Mouse (Mus musculus): Measurements from ENCODE around the gene Gm10073. TPM values are rescaled to one million over a fixed set of nuclear protein-coding genes. Genes with fewer than 3 reads are reported as not detected.

Gm10073 gene
- total RNA-seq, 1 experiment, result 86.5 TPM

DNA sequence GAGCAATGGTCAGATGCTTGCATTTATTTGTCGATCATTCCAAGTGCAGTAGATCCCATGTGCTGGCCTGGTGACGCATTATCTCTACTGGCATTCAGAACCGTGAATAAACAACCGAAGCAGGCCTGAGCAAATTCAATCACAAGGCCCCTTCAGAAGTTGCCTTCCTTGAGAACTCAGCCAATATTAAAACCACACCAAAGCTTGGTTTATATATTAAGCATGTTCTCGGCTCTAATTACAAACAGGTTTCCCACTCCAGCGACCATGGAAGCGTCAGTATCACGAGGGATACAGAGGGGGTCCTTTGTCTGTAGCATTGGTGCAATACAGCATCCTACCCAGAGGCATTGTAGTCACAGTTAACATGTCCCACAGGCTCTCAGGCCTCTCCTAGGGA lies 30.2 kb downstream of the Gm10073 start:
- Histone ChIP-seq H3K36me3 (ENCODE audit: control insufficient read depth, insufficient read depth, low read length, poor library complexity, severe bottlenecking) (peaks cover 41% of the 10 kb centered on the region; the same call in 1 of the 2 replicates), H3K27ac (ENCODE audit: insufficient read depth, low read depth, low read length, poor library complexity, severe bottlenecking) (no peak overlapping the region), H3K9me3 (ENCODE audit: control insufficient read depth, insufficient read depth, low read depth, low read length) (no peaks in the 10 kb centered on the region), H3K9ac (ENCODE audit: insufficient read depth, low read depth, low read length, poor library complexity, severe bottlenecking) (no peak overlapping the region), H3K4me1 (ENCODE audit: control insufficient read depth in 2 of 2, insufficient read depth in 2 of 2, low read length in 2 of 2, poor library complexity in 1 of 2) (peaks cover 0 to 8% of the 10 kb centered on the region in 2 experiments; a peak in 2 of 4 replicates), H3K4me3 (ENCODE audit: insufficient read depth in 1 of 2, low read depth in 1 of 2, low read length in 2 of 2, poor library complexity in 1 of 2, severe bottlenecking in 1 of 2) (no peak overlapping the region)
- TF ChIP-seq MAFK (IDR thresholded peaks at IDR 0.05; ENCODE audit: insufficient read depth, low read depth, low read length) (no peak), CHD2 (IDR thresholded peaks at IDR 0.05; ENCODE audit: low read depth, low read length) (no peak), ZC3H11A (IDR thresholded peaks at IDR 0.05; ENCODE audit: borderline replicate concordance, low read depth, low read length) (no peak), ZNF384 (IDR thresholded peaks at IDR 0.05; ENCODE audit: low read depth, low read length) (no peak), HCFC1 (IDR thresholded peaks at IDR 0.05; ENCODE audit: borderline replicate concordance, insufficient read depth, low read length) (no peak)
- DNase-seq (ENCODE audit: low read depth, low spot score), result no peak
- in situ Hi-C loops (cut with MboI; ENCODE audit: low sequenced_read_pairs in 2 of 2, unreplicated experiment in 2 of 2), result loop anchor here in 1 of 2 experiments (25.0 kb wide), 1 partner anchor 131 kb away; the partner anchor contains the start of gene Zfp90

DNA sequence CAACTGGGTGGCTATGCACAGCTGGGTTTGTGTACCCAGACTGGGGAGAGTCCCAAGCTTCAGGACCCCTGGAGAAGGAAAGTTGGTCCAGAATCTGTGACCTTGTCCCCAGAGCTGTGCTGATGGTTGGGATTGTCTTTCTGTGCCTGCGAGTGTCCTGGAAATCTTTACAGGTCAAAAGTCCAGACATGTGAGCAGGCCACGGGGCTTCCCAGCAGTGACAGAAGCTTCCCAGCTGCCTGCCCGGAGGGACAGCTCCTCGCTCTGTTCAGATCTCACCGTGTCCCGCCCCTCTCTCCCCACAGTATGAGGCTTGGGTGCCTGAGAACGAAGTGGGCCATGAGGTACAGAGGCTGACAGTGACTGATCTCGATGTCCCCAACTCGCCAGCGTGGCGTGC lies 32.3 kb downstream of the Gm10073 start:
- Histone ChIP-seq H3K9me3 (ENCODE audit: control insufficient read depth, insufficient read depth, low read depth, low read length) (no peaks in the 10 kb centered on the region), H3K27ac (ENCODE audit: insufficient read depth, low read depth, low read length, poor library complexity, severe bottlenecking) (no peak overlapping the region), H3K4me1 (ENCODE audit: control insufficient read depth in 2 of 2, insufficient read depth in 2 of 2, low read length in 2 of 2, poor library complexity in 1 of 2) (peaks cover 0 to 8% of the 10 kb centered on the region in 2 experiments; a peak in 2 of 4 replicates), H3K4me3 (ENCODE audit: insufficient read depth in 1 of 2, low read depth in 1 of 2, low read length in 2 of 2, poor library complexity in 1 of 2, severe bottlenecking in 1 of 2) (no peak overlapping the region), H3K9ac (ENCODE audit: insufficient read depth, low read depth, low read length, poor library complexity, severe bottlenecking) (no peak overlapping the region), H3K36me3 (ENCODE audit: control insufficient read depth, insufficient read depth, low read length, poor library complexity, severe bottlenecking) (peaks cover 43% of the 10 kb centered on the region; the same call in 1 of the 2 replicates)
- TF ChIP-seq ZC3H11A (IDR thresholded peaks at IDR 0.05; ENCODE audit: borderline replicate concordance, low read depth, low read length) (no peak), ZNF384 (IDR thresholded peaks at IDR 0.05; ENCODE audit: low read depth, low read length) (no peak), MAFK (IDR thresholded peaks at IDR 0.05; ENCODE audit: insufficient read depth, low read depth, low read length) (no peak), CHD2 (IDR thresholded peaks at IDR 0.05; ENCODE audit: low read depth, low read length) (no peak), HCFC1 (IDR thresholded peaks at IDR 0.05; ENCODE audit: borderline replicate concordance, insufficient read depth, low read length) (no peak)
- DNase-seq (ENCODE audit: low read depth, low spot score), result no peak
- in situ Hi-C loops (cut with MboI; ENCODE audit: low sequenced_read_pairs in 2 of 2, unreplicated experiment in 2 of 2), result loop anchor here in 1 of 2 experiments (25.0 kb wide), 1 partner anchor 129 kb away; the partner anchor contains the start of gene Zfp90

DNA sequence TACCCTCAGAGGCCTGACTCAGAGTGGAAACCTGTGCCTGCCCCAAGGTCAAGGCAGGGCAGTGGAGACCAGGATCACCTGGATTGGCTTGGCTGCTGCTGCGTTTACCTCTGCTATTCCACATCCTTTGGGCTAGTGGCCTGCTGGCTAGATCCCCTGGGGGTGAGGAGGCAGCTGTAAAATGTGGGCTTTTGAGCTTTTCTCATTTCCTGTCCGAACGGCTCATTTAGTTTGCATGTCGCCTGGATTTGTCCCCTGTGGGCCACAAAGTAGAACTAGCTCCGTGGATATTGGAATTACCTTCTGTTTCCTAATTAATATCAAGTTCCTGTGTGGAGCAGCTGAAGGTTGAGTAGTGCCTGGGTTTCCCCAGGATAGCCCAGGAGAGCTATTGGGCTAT lies 34.1 kb downstream of the Gm10073 start:
- H3K9me3 ChIP-seq (ENCODE audit: control insufficient read depth, insufficient read depth, low read depth, low read length), result no peaks in the 10 kb centered on the region
- H3K36me3 ChIP-seq (ENCODE audit: control insufficient read depth, insufficient read depth, low read length, poor library complexity, severe bottlenecking), result peaks cover 37% of the 10 kb centered on the region; the same call in 1 of the 2 replicates
- H3K4me3 ChIP-seq (ENCODE audit: insufficient read depth in 1 of 2, low read depth in 1 of 2, low read length in 2 of 2, poor library complexity in 1 of 2, severe bottlenecking in 1 of 2), result no peak overlapping the region
- TF ChIP-seq CHD2 (IDR thresholded peaks at IDR 0.05; ENCODE audit: low read depth, low read length) (no peak), ZNF384 (IDR thresholded peaks at IDR 0.05; ENCODE audit: low read depth, low read length) (no peak), HCFC1 (IDR thresholded peaks at IDR 0.05; ENCODE audit: borderline replicate concordance, insufficient read depth, low read length) (no peak)
- in situ Hi-C loops (cut with MboI; ENCODE audit: low sequenced_read_pairs in 2 of 2, unreplicated experiment in 2 of 2), result loop anchor here in 1 of 2 experiments (25.0 kb wide), 1 partner anchor 127 kb away; the partner anchor contains the start of gene Zfp90
- no peak overlapping the region for H3K27ac ChIP-seq (ENCODE audit: insufficient read depth, low read depth, low read length, poor library complexity, severe bottlenecking)
- H3K4me1 ChIP-seq (ENCODE audit: control insufficient read depth in 2 of 2, insufficient read depth in 2 of 2, low read length in 2 of 2, poor library complexity in 1 of 2), result peaks cover 0 to 8% of the 10 kb centered on the region in 2 experiments; a peak in 2 of 4 replicates
- H3K9ac ChIP-seq (ENCODE audit: insufficient read depth, low read depth, low read length, poor library complexity, severe bottlenecking), result no peak overlapping the region
- DNase-seq (ENCODE audit: low read depth, low spot score), result no peak

DNA sequence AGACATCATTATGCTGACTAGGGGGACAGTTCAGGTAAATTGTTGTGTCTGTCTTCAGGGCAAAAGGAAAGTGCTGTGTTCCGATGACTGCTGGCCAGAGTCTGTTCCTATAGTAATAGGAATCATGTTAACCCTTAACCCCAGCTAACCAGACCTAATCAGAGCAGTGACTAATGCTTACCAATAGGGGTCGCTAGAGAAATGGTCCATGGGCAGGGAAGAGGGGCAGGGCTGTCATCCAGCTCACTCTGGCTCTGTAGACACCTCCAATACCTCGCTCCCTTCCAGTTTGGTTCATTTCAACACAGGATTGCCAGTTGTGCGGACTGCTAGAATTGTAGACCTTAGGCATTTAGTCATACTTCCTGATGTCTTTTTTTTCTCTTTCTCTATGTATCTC lies 37.8 kb downstream of the Gm10073 start:
- Histone ChIP-seq H3K36me3 (ENCODE audit: control insufficient read depth, insufficient read depth, low read length, poor library complexity, severe bottlenecking) (peaks cover 21% of the 10 kb centered on the region; the same call in 1 of the 2 replicates), H3K9me3 (ENCODE audit: control insufficient read depth, insufficient read depth, low read depth, low read length) (no peaks in the 10 kb centered on the region), H3K4me1 (ENCODE audit: control insufficient read depth in 2 of 2, insufficient read depth in 2 of 2, low read length in 2 of 2, poor library complexity in 1 of 2) (peaks cover 0 to 4% of the 10 kb centered on the region in 2 experiments; a peak in 2 of 4 replicates), H3K27ac (ENCODE audit: insufficient read depth, low read depth, low read length, poor library complexity, severe bottlenecking) (no peak overlapping the region), H3K4me3 (ENCODE audit: insufficient read depth in 1 of 2, low read depth in 1 of 2, low read length in 2 of 2, poor library complexity in 1 of 2, severe bottlenecking in 1 of 2) (no peak overlapping the region), H3K9ac (ENCODE audit: insufficient read depth, low read depth, low read length, poor library complexity, severe bottlenecking) (no peak overlapping the region)
- in situ Hi-C loops (cut with MboI; ENCODE audit: low sequenced_read_pairs in 2 of 2, unreplicated experiment in 2 of 2), result loop anchor here in 1 of 2 experiments (25.0 kb wide), 1 partner anchor 123 kb away; the partner anchor contains the start of gene Zfp90
- TF ChIP-seq ZNF384 (IDR thresholded peaks at IDR 0.05; ENCODE audit: low read depth, low read length) (0 out of 2 replicates have a peak, but pooled peaks have one; percentile 15), CHD2 (IDR thresholded peaks at IDR 0.05; ENCODE audit: low read depth, low read length) (no peak)
- no peak for DNase-seq (ENCODE audit: low read depth, low spot score)

All from ES-E14 (cell line).